Mouse (Mus musculus): ENCODE measurements around the gene Tmem37. TPM values are rescaled to one million over a fixed set of nuclear protein-coding genes. Genes with fewer than 3 reads are reported as not detected.
"Not testable (repeated sequence)": the region's sequence is repeated elsewhere in the genome, so short reads cannot be mapped to it uniquely, and the experiment has no call there.

The Tmem37 gene
- polyA plus RNA-seq, 1 experiment from 2014 or later = 10.1 TPM

DNA sequence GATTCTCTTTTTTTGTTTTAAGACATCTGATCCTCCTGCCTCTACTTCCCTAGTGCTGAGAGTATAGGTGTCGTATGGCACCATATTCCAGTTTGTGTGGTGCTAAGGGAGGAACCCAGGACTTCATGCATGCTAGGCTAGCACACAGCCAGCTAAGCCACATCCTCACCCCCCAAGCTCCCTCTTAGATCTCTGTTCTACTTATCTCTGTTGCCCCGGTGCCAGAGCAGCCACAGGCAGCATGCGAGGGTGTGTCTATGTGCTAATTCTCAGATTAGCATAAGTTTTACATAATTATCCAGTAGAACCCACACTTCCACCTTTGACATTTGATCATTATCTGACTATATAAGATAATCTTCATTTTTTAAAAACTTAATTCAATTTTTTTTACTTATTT, 21.0 kb upstream of the Tmem37 start:
- H3K9ac ChIP-seq = no peak overlapping the region
- H3K4me1 ChIP-seq (replicated peaks; ENCODE audit: control insufficient read depth, insufficient read depth, low read length) = no peaks in the 10 kb centered on the region
- no peak overlapping the region for H3K4me2 ChIP-seq (replicated peaks)
- peaks cover 6% of the 10 kb centered on the region; the same call in 1 of the 2 replicates for H3K9me3 ChIP-seq (ENCODE audit: control insufficient read depth, low read length)
- no peak overlapping the region for H3K4me3 ChIP-seq (replicated peaks; ENCODE audit: low read length)
- no peaks in the 10 kb centered on the region for H3K36me3 ChIP-seq (replicated peaks; ENCODE audit: control insufficient read depth, insufficient read depth)
- 66% methylated on average over 3 of the region's 3 CpGs for WGBS
- H3K27ac ChIP-seq = no peak overlapping the region
- ATAC-seq (ENCODE audit: low FRiP score) (no peak), DNase-seq (ENCODE audit: low spot score) (no peak)
- no peaks in the 10 kb centered on the region for H3K27me3 ChIP-seq (ENCODE audit: control insufficient read depth, insufficient read depth, low read length)

DNA sequence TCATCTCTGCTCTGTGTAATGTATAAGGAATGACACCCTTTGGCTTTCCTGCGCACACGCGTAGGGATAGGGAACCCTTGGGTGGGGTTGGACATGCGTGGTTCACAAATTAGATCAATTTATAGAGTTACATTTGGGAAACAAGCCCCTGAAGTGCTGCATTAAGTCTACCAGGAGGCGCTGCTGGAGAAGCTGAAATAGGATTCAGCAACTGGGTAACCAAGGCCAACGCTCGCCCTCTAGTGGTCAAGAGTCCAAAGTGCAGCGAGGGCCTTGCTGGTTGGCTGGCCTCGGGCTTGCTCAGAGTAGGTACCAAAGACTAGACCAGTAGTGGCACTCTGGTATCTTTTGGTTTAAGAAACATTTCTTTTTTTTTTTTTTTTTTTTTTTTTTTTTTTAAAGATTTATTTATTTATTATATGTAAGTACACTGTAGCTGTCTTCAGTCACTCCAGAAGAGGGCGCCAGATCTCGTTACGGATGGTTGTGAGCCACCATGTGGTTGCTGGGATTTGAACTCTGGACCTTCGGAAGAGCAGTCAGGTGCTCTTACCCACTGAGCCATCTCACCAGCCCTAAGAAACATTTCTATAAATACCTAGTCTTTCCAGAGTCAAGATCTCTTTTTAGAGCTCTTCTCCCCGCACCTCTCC, 19.7 kb upstream of the Tmem37 start:
- not testable (repeated sequence) for H3K27ac ChIP-seq; H3K9ac ChIP-seq; H3K9me3 ChIP-seq (ENCODE audit: control insufficient read depth, low read length); H3K27me3 ChIP-seq (ENCODE audit: control insufficient read depth, insufficient read depth, low read length); H3K4me2 ChIP-seq (replicated peaks); H3K4me1 ChIP-seq (replicated peaks; ENCODE audit: control insufficient read depth, insufficient read depth, low read length); H3K36me3 ChIP-seq (replicated peaks; ENCODE audit: control insufficient read depth, insufficient read depth); H3K4me3 ChIP-seq (replicated peaks; ENCODE audit: low read length)
- peak; percentile 78 for DNase-seq (ENCODE audit: low spot score)
- ATAC-seq (ENCODE audit: low FRiP score) = 0 out of 2 replicates have a peak, but pooled peaks have one; percentile 46
- WGBS = 58% methylated on average over 11 of the region's 14 CpGs

- peaks cover 6% of the 10 kb centered on the region; the same call in 1 of the 2 replicates for H3K9me3 ChIP-seq (ENCODE audit: control insufficient read depth, low read length)
- 91% methylated on average over 8 of the region's 8 CpGs for WGBS
Observed at GRCm38 (mm10) chr1:120090880-120091570, 17.2 kb upstream of the Tmem37 start.

GRCm38 (mm10) chr1:120089180-120089579, 15.3 kb upstream of the Tmem37 start:
- Histone ChIP-seq H3K9me3 (ENCODE audit: control insufficient read depth, low read length) (peaks cover 6% of the 10 kb centered on the region; the same call in 1 of the 2 replicates), H3K27me3 (ENCODE audit: control insufficient read depth, insufficient read depth, low read length) (no peaks in the 10 kb centered on the region), H3K4me3 (replicated peaks; ENCODE audit: low read length) (no peak overlapping the region), H3K27ac (no peak overlapping the region), H3K4me2 (replicated peaks) (no peak overlapping the region), H3K9ac (no peak overlapping the region), H3K4me1 (replicated peaks; ENCODE audit: control insufficient read depth, insufficient read depth, low read length) (no peaks in the 10 kb centered on the region), H3K36me3 (replicated peaks; ENCODE audit: control insufficient read depth, insufficient read depth) (no peaks in the 10 kb centered on the region)
- ATAC-seq (ENCODE audit: low FRiP score) = no peak
- DNase-seq (ENCODE audit: low spot score) = no peak
- 6% methylated on average over 4 of the region's 5 CpGs for WGBS

More at GRCm38 (mm10) chr1:120090880-120091570, 17.2 kb upstream of the Tmem37 start:
- no peaks in the 10 kb centered on the region for H3K27me3 ChIP-seq (ENCODE audit: control insufficient read depth, insufficient read depth, low read length)
- H3K27ac ChIP-seq = no peak overlapping the region
- H3K4me1 ChIP-seq (replicated peaks; ENCODE audit: control insufficient read depth, insufficient read depth, low read length) = no peaks in the 10 kb centered on the region
- no peak overlapping the region for H3K4me2 ChIP-seq (replicated peaks)
- H3K9ac ChIP-seq = no peak overlapping the region
- no peak for ATAC-seq (ENCODE audit: low FRiP score)
- no peak for DNase-seq (ENCODE audit: low spot score)
- no peaks in the 10 kb centered on the region for H3K36me3 ChIP-seq (replicated peaks; ENCODE audit: control insufficient read depth, insufficient read depth)
- no peak overlapping the region for H3K4me3 ChIP-seq (replicated peaks; ENCODE audit: low read length)

DNA sequence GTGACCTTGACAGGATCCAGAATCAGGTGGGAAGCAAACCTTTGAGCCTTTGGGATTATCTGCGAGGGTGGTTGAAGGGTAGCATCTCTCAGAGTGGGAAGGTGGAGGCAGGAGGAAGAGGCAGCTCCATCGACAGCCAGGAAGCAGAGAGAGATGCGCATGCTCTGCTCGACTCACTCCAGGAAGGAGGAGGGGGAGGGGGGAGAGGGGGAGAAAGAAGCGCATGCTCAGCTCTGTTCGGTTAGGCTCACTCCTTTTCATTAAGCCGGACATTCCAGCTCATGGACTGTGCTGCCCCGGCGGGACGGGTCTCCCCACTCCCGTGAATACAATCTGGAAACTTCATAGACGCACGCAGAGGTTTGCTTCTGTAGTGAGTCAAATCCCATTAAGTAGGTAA, 12.8 kb upstream of the Tmem37 start:
- Histone ChIP-seq H3K27me3 (ENCODE audit: control insufficient read depth, insufficient read depth, low read length) (no peaks in the 10 kb centered on the region), H3K9ac (no peak overlapping the region), H3K36me3 (replicated peaks; ENCODE audit: control insufficient read depth, insufficient read depth) (no peaks in the 10 kb centered on the region), H3K27ac (no peak overlapping the region), H3K4me2 (replicated peaks) (no peak overlapping the region), H3K4me3 (replicated peaks; ENCODE audit: low read length) (no peak overlapping the region), H3K9me3 (ENCODE audit: control insufficient read depth, low read length) (no peaks in the 10 kb centered on the region), H3K4me1 (replicated peaks; ENCODE audit: control insufficient read depth, insufficient read depth, low read length) (no peaks in the 10 kb centered on the region)
- no peak for DNase-seq (ENCODE audit: low spot score)
- no peak for ATAC-seq (ENCODE audit: low FRiP score)
- WGBS = 63% methylated on average over 12 of the region's 13 CpGs

- Histone ChIP-seq H3K9me3 (ENCODE audit: control insufficient read depth, low read length) (no peaks in the 10 kb centered on the region), H3K4me1 (replicated peaks; ENCODE audit: control insufficient read depth, insufficient read depth, low read length) (no peaks in the 10 kb centered on the region), H3K9ac (no peak overlapping the region), H3K27me3 (ENCODE audit: control insufficient read depth, insufficient read depth, low read length) (no peaks in the 10 kb centered on the region), H3K4me3 (replicated peaks; ENCODE audit: low read length) (no peak overlapping the region), H3K4me2 (replicated peaks) (no peak overlapping the region), H3K27ac (no peak overlapping the region), H3K36me3 (replicated peaks; ENCODE audit: control insufficient read depth, insufficient read depth) (no peaks in the 10 kb centered on the region)
- DNase-seq (ENCODE audit: low spot score) (no peak), ATAC-seq (ENCODE audit: low FRiP score) (no peak)
- WGBS = 66% methylated on average over 3 of the region's 3 CpGs
Observed at GRCm38 (mm10) chr1:120085696-120086095, 11.8 kb upstream of the Tmem37 start.

GRCm38 (mm10) chr1:120083921-120084517, 10.1 kb upstream of the Tmem37 start:
- Histone ChIP-seq H3K9ac (no peak overlapping the region), H3K36me3 (replicated peaks; ENCODE audit: control insufficient read depth, insufficient read depth) (no peaks in the 10 kb centered on the region), H3K4me3 (replicated peaks; ENCODE audit: low read length) (no peak overlapping the region), H3K9me3 (ENCODE audit: control insufficient read depth, low read length) (no peaks in the 10 kb centered on the region), H3K4me1 (replicated peaks; ENCODE audit: control insufficient read depth, insufficient read depth, low read length) (no peaks in the 10 kb centered on the region), H3K4me2 (replicated peaks) (no peak overlapping the region), H3K27me3 (ENCODE audit: control insufficient read depth, insufficient read depth, low read length) (no peaks in the 10 kb centered on the region), H3K27ac (no peak overlapping the region)
- DNase-seq (ENCODE audit: low spot score) (no peak), ATAC-seq (ENCODE audit: low FRiP score) (no peak)
- WGBS = 61% methylated on average over 5 of the region's 5 CpGs

GRCm38 (mm10) chr1:120082957-120083585, 9.2 kb upstream of the Tmem37 start:
- Histone ChIP-seq H3K27me3 (ENCODE audit: control insufficient read depth, insufficient read depth, low read length) (no peaks in the 10 kb centered on the region), H3K36me3 (replicated peaks; ENCODE audit: control insufficient read depth, insufficient read depth) (no peaks in the 10 kb centered on the region), H3K9ac (no peak overlapping the region), H3K27ac (no peak overlapping the region), H3K4me3 (replicated peaks; ENCODE audit: low read length) (no peak overlapping the region), H3K9me3 (ENCODE audit: control insufficient read depth, low read length) (no peaks in the 10 kb centered on the region), H3K4me1 (replicated peaks; ENCODE audit: control insufficient read depth, insufficient read depth, low read length) (no peaks in the 10 kb centered on the region), H3K4me2 (replicated peaks) (no peak overlapping the region)
- ATAC-seq (ENCODE audit: low FRiP score) (no peak), DNase-seq (ENCODE audit: low spot score) (no peak)
- WGBS = 52% methylated on average over 7 of the region's 7 CpGs

DNA sequence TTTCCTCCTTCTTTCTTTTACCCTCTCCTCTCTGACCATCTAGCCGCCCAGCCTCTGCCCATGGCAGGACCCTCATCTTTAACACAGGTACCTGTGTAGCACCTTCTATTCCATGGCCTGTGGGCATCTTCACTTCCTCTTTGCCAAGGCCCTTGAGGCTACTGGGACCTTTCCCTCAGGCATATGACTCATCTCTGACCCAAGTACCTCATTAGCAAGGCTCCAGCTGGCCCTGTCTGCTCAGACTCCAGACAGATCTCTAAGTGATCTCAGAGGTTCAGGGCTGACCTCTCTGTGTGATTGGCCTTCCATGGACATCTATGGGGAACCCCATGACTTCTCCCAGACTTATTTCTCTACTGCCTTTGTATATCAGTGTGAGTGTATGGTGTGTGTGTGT, 6.8 kb upstream of the Tmem37 start:
- H3K4me3 ChIP-seq (replicated peaks; ENCODE audit: low read length) = no peak overlapping the region

More for the DNA sequence above, 6.8 kb upstream of the Tmem37 start:
- Histone ChIP-seq H3K4me1 (replicated peaks; ENCODE audit: control insufficient read depth, insufficient read depth, low read length) (no peaks in the 10 kb centered on the region), H3K36me3 (replicated peaks; ENCODE audit: control insufficient read depth, insufficient read depth) (no peaks in the 10 kb centered on the region), H3K9ac (no peak overlapping the region), H3K27me3 (ENCODE audit: control insufficient read depth, insufficient read depth, low read length) (no peaks in the 10 kb centered on the region), H3K4me2 (replicated peaks) (no peak overlapping the region), H3K9me3 (ENCODE audit: control insufficient read depth, low read length) (no peaks in the 10 kb centered on the region), H3K27ac (no peak overlapping the region)
- DNase-seq (ENCODE audit: low spot score) = no peak
- ATAC-seq (ENCODE audit: low FRiP score) = no peak
- 90% methylated on average over 1 of the region's 1 CpGs for WGBS
